Mouse (Mus musculus): ENCODE data around the gene Plin1.

The Plin1 gene

GRCm38 (mm10) chr7:79738913-79739312, 6.2 kb upstream of the Plin1 start:
- no peak for DNase-seq (ENCODE audit: low read depth in 1 of 2, low spot score in 2 of 2)

- no peak for DNase-seq (ENCODE audit: low read depth in 1 of 2, low spot score in 2 of 2)
These were observed 3.8 kb upstream of the Plin1 start for GRCm38 (mm10) chr7:79736511-79736910.

GRCm38 (mm10) chr7:79734563-79734962, 1.9 kb upstream of the Plin1 start:
- no peak for DNase-seq (ENCODE audit: low read depth in 1 of 2, low spot score in 2 of 2)

- DNase-seq (ENCODE audit: low read depth in 1 of 2, low spot score in 2 of 2) = no peak
These were observed 1.3 kb downstream of the Plin1 start for GRCm38 (mm10) chr7:79731438-79731837.

- no peak for DNase-seq (ENCODE audit: low read depth in 1 of 2, low spot score in 2 of 2)
These were observed 2.8 kb downstream of the Plin1 start for GRCm38 (mm10) chr7:79729743-79730370.

GRCm38 (mm10) chr7:79729169-79729568, 3.5 kb downstream of the Plin1 start:
- DNase-seq (ENCODE audit: low read depth in 1 of 2, low spot score in 2 of 2) = peak in 1 of 2 experiments; percentile 41

GRCm38 (mm10) chr7:79728219-79728618, 4.5 kb downstream of the Plin1 start:
- peak in 1 of 2 experiments; percentile 29 for DNase-seq (ENCODE audit: low read depth in 1 of 2, low spot score in 2 of 2)

- no peak for DNase-seq (ENCODE audit: low read depth in 1 of 2, low spot score in 2 of 2)
These were observed 5.6 kb downstream of the Plin1 start for GRCm38 (mm10) chr7:79727091-79727490.

- DNase-seq (ENCODE audit: low read depth in 1 of 2, low spot score in 2 of 2) = no peak
These were observed 11.2 kb downstream of the Plin1 start for GRCm38 (mm10) chr7:79721386-79721977.

- no peak for DNase-seq (ENCODE audit: low read depth in 1 of 2, low spot score in 2 of 2)
These were observed 17.3 kb downstream of the Plin1 start, which contains the start of gene Kif7 for GRCm38 (mm10) chr7:79715187-79715981. Gene Kif7, minus strand, starts transcription at chr7:79715720.

- DNase-seq (ENCODE audit: low read depth in 1 of 2, low spot score in 2 of 2) = no peak
These were observed 21.9 kb downstream of the Plin1 start for GRCm38 (mm10) chr7:79710831-79711230.

GRCm38 (mm10) chr7:79710130-79710607, 22.5 kb downstream of the Plin1 start:
- no peak for DNase-seq (ENCODE audit: low read depth in 1 of 2, low spot score in 2 of 2)

- no peak for DNase-seq (ENCODE audit: low read depth in 1 of 2, low spot score in 2 of 2)
These were observed 27.5 kb downstream of the Plin1 start for GRCm38 (mm10) chr7:79705210-79705609.

GRCm38 (mm10) chr7:79702755-79703154, 29.9 kb downstream of the Plin1 start:
- DNase-seq (ENCODE audit: low read depth in 1 of 2, low spot score in 2 of 2) = no peak

GRCm38 (mm10) chr7:79696495-79696894, 36.2 kb downstream of the Plin1 start:
- peak in 1 of 2 experiments; percentile 9 for DNase-seq (ENCODE audit: low read depth in 1 of 2, low spot score in 2 of 2)

GRCm38 (mm10) chr7:79680231-79680630, 52.5 kb downstream of the Plin1 start:
- no peak for DNase-seq (ENCODE audit: low read depth in 1 of 2, low spot score in 2 of 2)

GRCm38 (mm10) chr7:79679186-79679585, 53.5 kb downstream of the Plin1 start:
- DNase-seq (ENCODE audit: low read depth in 1 of 2, low spot score in 2 of 2) = no peak

- DNase-seq (ENCODE audit: low read depth in 1 of 2, low spot score in 2 of 2) = no peak
These were observed 61.7 kb downstream of the Plin1 start for GRCm38 (mm10) chr7:79670900-79671604.

Measured in monocyte, adult 2 months (primary cell).